Mouse (Mus musculus): ENCODE measurements around the gene Oog2.
"Not testable (repeated sequence)": the region's sequence is repeated elsewhere in the genome, so short reads cannot be mapped to it uniquely, and the experiment has no call there.

Gene Oog2

DNA sequence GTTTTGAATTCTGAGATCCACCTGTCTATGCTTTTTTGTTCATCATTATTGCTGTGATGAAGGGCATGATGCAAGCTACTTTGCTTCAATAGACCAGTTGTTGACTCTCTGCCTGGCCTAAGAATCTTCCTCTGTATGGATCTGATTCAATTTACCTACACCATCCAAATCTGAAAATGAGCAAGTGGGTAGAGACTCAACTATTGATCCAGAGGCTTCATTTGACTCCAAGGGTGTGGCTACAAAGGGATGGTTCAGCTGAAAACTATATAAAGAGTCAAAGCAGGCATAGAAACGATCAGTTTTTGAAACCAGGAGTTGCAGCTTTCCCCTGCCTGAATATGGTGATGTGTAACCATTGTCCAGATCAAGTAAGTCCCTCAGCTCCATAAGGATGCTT is at the start of gene Oog2:
Gene Oog2, plus strand, starts transcription at position 301 of the 400 bp plus-strand sequence.
- DNase-seq (ENCODE audit: low read depth, low spot score): no peak

DNA sequence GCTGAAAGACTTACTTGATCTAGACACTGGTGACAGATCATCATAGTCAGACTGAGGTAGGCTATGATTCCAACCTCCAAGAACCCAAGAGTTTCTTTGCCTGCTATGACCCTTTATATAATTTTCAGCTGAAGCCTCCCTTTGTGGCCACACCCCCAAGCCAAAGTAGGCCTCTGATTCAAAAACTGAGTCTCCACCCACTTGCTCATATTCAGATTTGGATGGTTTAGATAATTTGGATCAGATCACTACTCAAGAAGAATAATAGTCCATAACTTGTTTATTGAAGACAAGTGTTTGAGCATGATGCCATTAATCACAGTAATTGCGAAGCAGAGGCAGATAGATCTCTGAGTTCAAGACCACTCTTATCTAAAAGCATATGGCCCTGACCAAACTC is 28.0 kb upstream of the Oog2 start, which contains the start of gene Oog3:
Gene Oog3, minus strand, starts transcription at position 101 of the 400 bp plus-strand sequence.
- DNase-seq (ENCODE audit: low read depth, low spot score): no peak

DNA sequence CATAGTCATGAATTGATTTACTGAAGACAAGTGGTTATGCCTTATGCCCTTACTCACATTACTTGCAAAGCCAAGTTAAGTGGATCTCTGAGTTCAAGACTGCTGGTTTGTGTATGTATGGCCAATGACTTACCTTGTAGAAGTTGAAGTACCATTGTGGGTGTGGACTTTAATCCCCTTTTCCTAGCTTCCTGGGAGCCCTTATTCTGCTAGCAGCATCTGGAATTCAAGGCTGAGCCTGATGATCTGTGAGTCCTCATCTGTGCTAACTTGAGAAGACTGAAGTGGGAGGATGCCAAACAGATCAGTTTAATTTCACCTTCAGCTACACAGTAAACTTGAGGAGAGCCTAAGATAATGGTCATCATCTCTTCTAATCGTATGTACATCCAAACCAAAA is 22.7 kb downstream of the Oog2 start, which contains the start of gene C87977:
Gene C87977, minus strand, starts transcription at position 101 of the 400 bp plus-strand sequence.
- not testable (repeated sequence) for DNase-seq (ENCODE audit: low read depth, low spot score)

Data from telencephalon, adult 2 months (tissue).